Mouse (Mus musculus): ENCODE results near the gene Ruvbl2.

Ruvbl2 gene

GRCm38 (mm10) chr7:45433835-45434202 lies 4.1 kb downstream of the Ruvbl2 start:
- DNase-seq (ENCODE audit: low spot score in 2 of 2): no peak

- no peak for DNase-seq (ENCODE audit: low spot score in 2 of 2)
Measured at GRCm38 (mm10) chr7:45426556-45426955, 11.3 kb downstream of the Ruvbl2 start.

- no peak for DNase-seq (ENCODE audit: low spot score in 2 of 2)
Measured at GRCm38 (mm10) chr7:45421194-45421593, 16.7 kb downstream of the Ruvbl2 start.

- DNase-seq (ENCODE audit: low spot score in 2 of 2): no peak
Measured at GRCm38 (mm10) chr7:45420615-45420919, 17.3 kb downstream of the Ruvbl2 start, which contains the start of gene Lhb. TSS of gene Lhb (plus strand) at chr7:45420820.

GRCm38 (mm10) chr7:45419859-45420614 lies 17.9 kb downstream of the Ruvbl2 start:
- no peak for DNase-seq (ENCODE audit: low spot score in 2 of 2)

- DNase-seq (ENCODE audit: low spot score in 2 of 2): no peak
Measured at GRCm38 (mm10) chr7:45417962-45418492, 19.9 kb downstream of the Ruvbl2 start.

- DNase-seq (ENCODE audit: low spot score in 2 of 2): no peak
Measured at GRCm38 (mm10) chr7:45415636-45416035, 22.3 kb downstream of the Ruvbl2 start.

- no peak for DNase-seq (ENCODE audit: low spot score in 2 of 2)
Measured at GRCm38 (mm10) chr7:45414740-45415224, 23.1 kb downstream of the Ruvbl2 start.

- no peak for DNase-seq (ENCODE audit: low spot score in 2 of 2)
Measured at GRCm38 (mm10) chr7:45413864-45414739, 23.8 kb downstream of the Ruvbl2 start.

- no peak for DNase-seq (ENCODE audit: low spot score in 2 of 2)
Measured at GRCm38 (mm10) chr7:45413113-45413863, 24.6 kb downstream of the Ruvbl2 start, which contains the start of gene Ntf5. TSS of gene Ntf5 (plus strand) at chr7:45413695.

- no peak for DNase-seq (ENCODE audit: low spot score in 2 of 2)
Measured at GRCm38 (mm10) chr7:45412421-45412820, 25.5 kb downstream of the Ruvbl2 start.

GRCm38 (mm10) chr7:45409497-45410163 lies 28.3 kb downstream of the Ruvbl2 start:
- DNase-seq (ENCODE audit: low spot score in 2 of 2): no peak

- no peak for DNase-seq (ENCODE audit: low spot score in 2 of 2)
Measured at GRCm38 (mm10) chr7:45408949-45409348, 28.9 kb downstream of the Ruvbl2 start.

GRCm38 (mm10) chr7:45408351-45408750 lies 29.5 kb downstream of the Ruvbl2 start:
- no peak for DNase-seq (ENCODE audit: low spot score in 2 of 2)

GRCm38 (mm10) chr7:45407836-45408235 lies 30.1 kb downstream of the Ruvbl2 start:
- DNase-seq (ENCODE audit: low spot score in 2 of 2): no peak

GRCm38 (mm10) chr7:45406157-45407156 lies 31.4 kb downstream of the Ruvbl2 start:
- DNase-seq (ENCODE audit: low spot score in 2 of 2): no peak

GRCm38 (mm10) chr7:45405091-45406075 lies 32.5 kb downstream of the Ruvbl2 start, which contains the start of gene Kcna7:
TSS of gene Kcna7 (plus strand) at chr7:45405653.
- DNase-seq (ENCODE audit: low spot score in 2 of 2): peak; percentile 46 to 59

GRCm38 (mm10) chr7:45403532-45404261 lies 34.2 kb downstream of the Ruvbl2 start:
- DNase-seq (ENCODE audit: low spot score in 2 of 2): no peak
